Mouse (Mus musculus) spleen, adult 2 months (tissue): ENCODE measurements at regions not wholly inside any gene's neighbourhood (a gene's known extent, or its start where the extent isn't known, plus 50 kb on each side); places are given as distances from the start of the nearest gene placed in this dataset.

Source experiments
- CTCF ChIP-seq: fragments of 200-500 bp; IDR thresholded peaks from 2 replicates; pipeline ENCODE4 v1.5.1; 2011; ENCODE audit warnings: mild to moderate bottlenecking, inconsistent platforms; ENCODE audit not compliant: insufficient read depth, insufficient read length, insufficient replicate concordance; ENCODE audit errors: extremely low read depth
- POLR2A ChIP-seq: fragments of 200-500 bp; IDR thresholded peaks from 2 replicates; pipeline ENCODE4 v1.6.1; 2011; ENCODE audit warnings: low read depth, low read length, inconsistent platforms

- TF ChIP-seq CTCF (no peak), POLR2A (no peak)
Observed at GRCm38 (mm10) chr12:71573456-71573855, 257.4 kb upstream of the Daam1 start.
